Mouse (Mus musculus) cerebellum, adult 2 months (tissue): ENCODE measurements at regions not wholly inside any gene's neighbourhood (a gene's known extent, or its start where the extent isn't known, plus 50 kb on each side); places are given as distances from the start of the nearest gene placed in this dataset.

Experiments used
- CTCF ChIP-seq: fragments of 200-500 bp; IDR thresholded peaks from 2 replicates; pipeline ENCODE4 v1.5.1; 2011; ENCODE audit warnings: low read depth, mild to moderate bottlenecking, control low read depth, low read length, moderate library complexity, borderline replicate concordance; ENCODE audit not compliant: insufficient read depth
- POLR2A ChIP-seq: fragments of 200-500 bp; IDR thresholded peaks from 2 replicates; pipeline ENCODE4 v1.6.1; 2011; ENCODE audit warnings: low read length, control low read depth, borderline replicate concordance; ENCODE audit not compliant: insufficient read depth

DNA sequence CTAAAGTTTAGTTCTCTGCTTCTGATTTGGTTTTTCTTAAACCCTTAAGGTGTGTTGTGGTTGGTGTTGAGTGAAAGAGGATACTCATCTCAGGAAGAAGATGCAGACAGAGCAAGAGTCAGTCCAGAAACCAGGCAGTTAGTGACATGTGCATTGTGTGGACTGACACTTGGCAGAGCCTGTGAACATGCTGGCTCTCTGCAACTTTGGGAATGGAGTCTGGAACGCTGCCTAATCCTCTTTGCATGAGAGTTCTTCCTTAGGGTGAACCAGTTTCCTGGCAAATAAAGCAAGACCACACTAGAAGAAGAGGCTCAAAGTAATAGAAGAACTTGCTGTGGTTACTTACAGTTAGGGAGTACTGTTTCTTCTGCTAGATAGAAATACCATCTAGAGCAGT is 441.7 kb downstream of the Ipmk start:
- TF ChIP-seq CTCF: no peak
- TF ChIP-seq POLR2A: no peak
